Mouse (Mus musculus): ENCODE data around the gene Shq1. TPM values are rescaled to one million over a fixed set of nuclear protein-coding genes. Genes with fewer than 3 reads are reported as not detected.
A peak's percentile ranks its signal among the peaks of the same experiment; 100 is the strongest.

Gene Shq1
- polyA plus RNA-seq, 2 experiments, result 9.5 to 12.3 TPM

DNA sequence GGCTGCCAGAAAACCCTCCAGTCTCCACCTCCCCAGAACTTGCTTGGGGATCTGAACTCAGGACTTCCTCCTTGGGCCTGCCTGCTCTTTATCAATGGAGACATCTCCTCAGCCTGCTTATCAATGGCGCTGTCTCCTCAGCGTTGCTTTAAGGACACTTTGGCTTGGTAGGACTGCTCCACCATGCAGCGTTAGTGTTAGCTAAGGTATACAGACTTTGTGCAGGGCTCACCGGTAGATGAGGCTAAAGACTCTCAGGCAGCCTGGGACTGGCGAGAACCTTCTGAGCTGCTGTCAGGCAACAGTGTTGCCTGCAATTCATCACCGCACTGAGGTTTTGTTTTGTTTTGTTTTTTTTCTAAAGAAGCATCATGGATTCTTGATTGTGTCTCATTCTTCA is 35.9 kb upstream of the Shq1 start:
- Histone ChIP-seq H3K9ac (ENCODE audit: low read depth, low read length, severe bottlenecking) (no peak overlapping the region), H3K4me2 (replicated peaks; ENCODE audit: low read depth, low read length, severe bottlenecking) (peak overlapping the region; percentile 56), H3K9me3 (ENCODE audit: control insufficient read depth, low read length) (no peaks in the 10 kb centered on the region), H3K4me1 (ENCODE audit: control insufficient read depth, insufficient read depth, low read length) (peaks cover 24% of the 10 kb centered on the region), H3K27ac (replicated peaks; ENCODE audit: low read depth, low read length) (no peak overlapping the region), H3K36me3 (ENCODE audit: control insufficient read depth, insufficient read depth, low read length) (no peaks in the 10 kb centered on the region), H3K27me3 (ENCODE audit: control insufficient read depth, insufficient read depth, low read length) (no peaks in the 10 kb centered on the region), H3K4me3 (replicated peaks; ENCODE audit: low read length) (peak overlapping the region; percentile 84; the same call in 1 of the 2 replicates)
- 69% methylated on average over 6 of the region's 6 CpGs for WGBS
- DNase-seq (ENCODE audit: low spot score) (no peak), ATAC-seq (ENCODE audit: low FRiP score, low read depth) (no peak)
- TF ChIP-seq POLR2A (IDR thresholded peaks at IDR 0.05; ENCODE audit: borderline replicate concordance, extremely low read depth, insufficient read depth, insufficient read length), result no peak

DNA sequence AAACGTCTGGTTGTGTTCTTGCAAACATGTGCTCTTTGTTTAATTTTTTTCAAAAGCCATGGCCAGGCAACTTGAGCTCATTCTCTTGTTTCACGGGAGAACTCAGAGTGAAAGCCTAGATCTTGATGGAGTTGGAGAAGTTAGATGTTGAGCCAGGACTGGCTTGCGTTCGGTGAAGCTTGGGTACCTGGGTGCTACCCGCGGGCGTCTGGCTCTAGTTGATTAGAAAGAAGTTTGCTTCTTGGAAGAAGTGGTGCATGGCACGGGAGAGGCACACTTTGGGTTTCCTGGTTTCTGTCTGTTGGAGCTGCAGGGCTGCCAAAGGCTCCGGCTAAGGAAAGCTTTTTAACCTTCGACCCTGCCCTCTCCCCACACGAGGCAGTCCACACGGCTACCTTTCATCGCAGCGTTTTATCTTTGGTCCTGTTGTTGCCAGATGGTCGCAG is 34.4 kb upstream of the Shq1 start:
- H3K9me3 ChIP-seq (ENCODE audit: control insufficient read depth, low read length), result no peaks in the 10 kb centered on the region
- no peak for ATAC-seq (ENCODE audit: low FRiP score, low read depth)
- peak overlapping the region; percentile 56 for H3K27ac ChIP-seq (replicated peaks; ENCODE audit: low read depth, low read length)
- H3K4me3 ChIP-seq (replicated peaks; ENCODE audit: low read length), result peak overlapping the region; percentile 84
- no peak for DNase-seq (ENCODE audit: low spot score)
- no peak for TF ChIP-seq POLR2A (IDR thresholded peaks at IDR 0.05; ENCODE audit: borderline replicate concordance, extremely low read depth, insufficient read depth, insufficient read length)
- 1% methylated on average over 15 of the region's 15 CpGs for WGBS
- H3K36me3 ChIP-seq (ENCODE audit: control insufficient read depth, insufficient read depth, low read length), result no peaks in the 10 kb centered on the region
- H3K4me1 ChIP-seq (ENCODE audit: control insufficient read depth, insufficient read depth, low read length), result peaks cover 24% of the 10 kb centered on the region
- no peaks in the 10 kb centered on the region for H3K27me3 ChIP-seq (ENCODE audit: control insufficient read depth, insufficient read depth, low read length)
- H3K4me2 ChIP-seq (replicated peaks; ENCODE audit: low read depth, low read length, severe bottlenecking), result peak overlapping the region; percentile 56
- peak overlapping the region; percentile 93 for H3K9ac ChIP-seq (ENCODE audit: low read depth, low read length, severe bottlenecking)

DNA sequence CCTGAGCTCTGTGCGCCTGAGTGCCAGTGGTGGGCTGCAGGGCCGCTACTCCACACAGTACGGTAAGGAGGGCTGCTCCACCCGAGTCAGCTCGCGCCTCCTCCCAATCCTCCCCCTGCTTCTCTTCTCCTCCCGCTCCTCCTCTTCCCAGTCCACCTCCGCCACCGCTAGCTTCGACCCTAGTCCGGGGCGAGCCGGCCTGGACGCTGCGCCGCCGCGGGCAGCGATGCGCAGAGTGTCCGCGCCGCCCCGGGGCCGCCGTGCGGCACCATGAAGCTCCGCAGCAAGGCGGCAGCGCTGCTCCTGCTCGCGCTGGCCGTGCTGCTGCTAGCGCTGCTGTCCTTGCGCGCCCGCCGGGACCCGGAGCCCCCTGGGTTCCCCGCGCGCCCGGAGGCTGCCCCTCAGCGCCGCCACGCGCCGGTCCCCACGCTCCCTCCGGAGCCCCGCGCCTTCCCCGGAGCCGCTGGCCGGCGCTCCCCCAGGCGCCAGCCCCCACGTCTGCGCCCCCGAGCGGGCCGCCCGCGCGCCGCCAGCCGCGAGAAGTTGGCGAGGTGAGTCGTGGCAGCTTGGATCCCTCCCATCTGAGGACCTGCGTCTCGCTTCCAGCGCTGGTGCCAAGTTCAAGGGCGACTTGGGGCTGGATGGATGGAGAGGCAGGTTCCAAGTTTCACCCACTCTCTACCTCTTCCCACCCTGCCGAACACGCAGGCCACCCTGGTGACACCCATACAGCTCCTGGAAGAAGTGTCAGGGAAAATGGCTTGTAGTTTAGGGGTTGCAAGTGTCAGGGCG is 33.8 kb upstream of the Shq1 start, which contains the start of gene Gxylt2:
TSS of gene Gxylt2 (plus strand) at position 161 of the 792 bp plus-strand sequence.
- peaks cover 24% of the 10 kb centered on the region for H3K4me1 ChIP-seq (ENCODE audit: control insufficient read depth, insufficient read depth, low read length)
- TF ChIP-seq POLR2A (IDR thresholded peaks at IDR 0.05; ENCODE audit: borderline replicate concordance, extremely low read depth, insufficient read depth, insufficient read length), result peak; percentile 70; the same call in 1 of the 2 replicates
- peak within 1 kb of the TSS; percentile 93 for H3K9ac ChIP-seq (ENCODE audit: low read depth, low read length, severe bottlenecking)
- H3K36me3 ChIP-seq (ENCODE audit: control insufficient read depth, insufficient read depth, low read length), result no peaks in the 10 kb centered on the region
- 3% methylated on average over 13 of the region's 77 CpGs for WGBS
- no peaks in the 10 kb centered on the region for H3K27me3 ChIP-seq (ENCODE audit: control insufficient read depth, insufficient read depth, low read length)
- peak within 1 kb of the TSS; percentile 84 for H3K4me3 ChIP-seq (replicated peaks; ENCODE audit: low read length)
- peak within 1 kb of the TSS; percentile 56 for H3K4me2 ChIP-seq (replicated peaks; ENCODE audit: low read depth, low read length, severe bottlenecking)
- ATAC-seq (ENCODE audit: low FRiP score, low read depth) (peak; percentile 92), DNase-seq (ENCODE audit: low spot score) (peak; percentile 82)
- peak within 1 kb of the TSS; percentile 90 for H3K27ac ChIP-seq (replicated peaks; ENCODE audit: low read depth, low read length)
- no peaks in the 10 kb centered on the region for H3K9me3 ChIP-seq (ENCODE audit: control insufficient read depth, low read length)

DNA sequence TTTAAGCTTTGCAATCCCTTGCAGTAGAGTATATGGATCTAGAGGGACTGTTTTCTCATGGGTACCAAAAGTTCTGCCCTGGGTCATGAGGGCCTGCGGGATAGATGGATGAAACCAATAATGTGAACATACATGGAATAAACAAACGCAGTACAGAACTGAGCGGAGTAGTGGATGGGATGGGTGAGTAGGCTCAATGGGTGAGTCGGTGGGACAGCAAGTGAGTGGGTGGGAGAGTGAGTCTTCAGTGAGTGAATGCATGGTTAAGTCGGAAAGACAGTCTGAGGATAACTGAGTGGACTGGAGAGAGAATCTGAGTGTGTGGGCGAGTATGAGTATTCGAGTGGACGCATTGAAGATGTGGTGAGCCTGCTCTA is 33.2 kb upstream of the Shq1 start:
- Histone ChIP-seq H3K4me3 (replicated peaks; ENCODE audit: low read length) (peak overlapping the region; percentile 84), H3K36me3 (ENCODE audit: control insufficient read depth, insufficient read depth, low read length) (no peaks in the 10 kb centered on the region), H3K4me2 (replicated peaks; ENCODE audit: low read depth, low read length, severe bottlenecking) (peak overlapping the region; percentile 56), H3K27me3 (ENCODE audit: control insufficient read depth, insufficient read depth, low read length) (no peaks in the 10 kb centered on the region), H3K27ac (replicated peaks; ENCODE audit: low read depth, low read length) (peak overlapping the region; percentile 90; the same call in 1 of the 2 replicates), H3K9ac (ENCODE audit: low read depth, low read length, severe bottlenecking) (peak overlapping the region; percentile 93), H3K4me1 (ENCODE audit: control insufficient read depth, insufficient read depth, low read length) (peaks cover 21% of the 10 kb centered on the region), H3K9me3 (ENCODE audit: control insufficient read depth, low read length) (no peaks in the 10 kb centered on the region)
- TF ChIP-seq POLR2A (IDR thresholded peaks at IDR 0.05; ENCODE audit: borderline replicate concordance, extremely low read depth, insufficient read depth, insufficient read length), result no peak
- DNase-seq (ENCODE audit: low spot score) (no peak), ATAC-seq (ENCODE audit: low FRiP score, low read depth) (no peak)
- WGBS, result 28% methylated on average over 8 of the region's 8 CpGs

DNA sequence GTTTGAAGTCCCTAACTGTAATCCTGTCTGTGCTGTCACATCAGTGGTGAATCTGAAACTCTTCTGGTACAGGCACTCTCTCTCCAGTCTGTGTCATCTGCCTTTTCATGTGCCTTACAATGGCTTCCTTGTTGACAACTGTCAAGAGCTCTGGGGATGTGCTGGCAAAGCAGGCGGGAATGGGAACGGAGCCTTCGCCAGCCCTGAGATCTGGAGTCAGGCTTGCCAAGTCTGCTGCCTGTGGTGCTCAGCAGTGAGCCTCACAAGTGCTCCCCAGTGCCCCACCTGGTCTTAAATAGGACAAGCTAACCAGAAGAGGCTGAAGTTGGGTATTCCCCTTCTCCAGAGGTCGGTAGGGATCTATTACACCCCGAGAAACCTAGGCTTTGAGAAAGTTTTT is 29.8 kb upstream of the Shq1 start:
- H3K27ac ChIP-seq (replicated peaks; ENCODE audit: low read depth, low read length), result no peak overlapping the region
- H3K9ac ChIP-seq (ENCODE audit: low read depth, low read length, severe bottlenecking), result no peak overlapping the region
- 76% methylated on average over 5 of the region's 5 CpGs for WGBS
- DNase-seq (ENCODE audit: low spot score) (no peak), ATAC-seq (ENCODE audit: low FRiP score, low read depth) (no peak)
- H3K27me3 ChIP-seq (ENCODE audit: control insufficient read depth, insufficient read depth, low read length), result no peaks in the 10 kb centered on the region
- H3K4me3 ChIP-seq (replicated peaks; ENCODE audit: low read length), result no peak overlapping the region
- H3K36me3 ChIP-seq (ENCODE audit: control insufficient read depth, insufficient read depth, low read length), result no peaks in the 10 kb centered on the region
- no peaks in the 10 kb centered on the region for H3K9me3 ChIP-seq (ENCODE audit: control insufficient read depth, low read length)
- TF ChIP-seq POLR2A (IDR thresholded peaks at IDR 0.05; ENCODE audit: borderline replicate concordance, extremely low read depth, insufficient read depth, insufficient read length), result no peak
- H3K4me1 ChIP-seq (ENCODE audit: control insufficient read depth, insufficient read depth, low read length), result peaks cover 7% of the 10 kb centered on the region
- no peak overlapping the region for H3K4me2 ChIP-seq (replicated peaks; ENCODE audit: low read depth, low read length, severe bottlenecking)
